Mouse (Mus musculus) forebrain, embryonic 16.5 days (tissue): Measurements from ENCODE around the gene 4931428F04Rik. TPM values are rescaled to one million over a fixed set of nuclear protein-coding genes. Genes with fewer than 3 reads are reported as not detected.

Experiments used
- ATAC-seq: fragments of 200-750 bp; cut with Nextera tagmentation; 2 replicates; pipeline ENCODE4 v1.8.0; 2017; ENCODE audit warnings: mild to moderate bottlenecking, moderate library complexity
- H3K27ac ChIP-seq: fragments of 300-500 bp; sonication (generic); 2 replicates; pipeline ENCODE4 v1.5.1; 2014; ENCODE audit warnings: low read length, control low read depth
- H3K27me3 ChIP-seq: fragments of 300-500 bp; sonication (generic); replicated peaks from 2 replicates; pipeline ENCODE4 v1.6.1; 2014; ENCODE audit warnings: low read length; ENCODE audit not compliant: control insufficient read depth, insufficient read depth
- H3K36me3 ChIP-seq: fragments of 300-500 bp; sonication (generic); 2 replicates; pipeline ENCODE4 v1.6.1; 2014; ENCODE audit not compliant: control insufficient read depth, insufficient read depth
- H3K4me1 ChIP-seq: fragments of 300-500 bp; sonication (generic); replicated peaks from 2 replicates; pipeline ENCODE4 v1.6.1; 2014; ENCODE audit warnings: low read length; ENCODE audit not compliant: control insufficient read depth, insufficient read depth
- H3K4me2 ChIP-seq: fragments of 300-500 bp; sonication (generic); 2 replicates; pipeline ENCODE4 v1.6.1; 2014; ENCODE audit warnings: mild to moderate bottlenecking, low read length, control low read depth
- H3K4me3 ChIP-seq: fragments of 300-500 bp; sonication (generic); replicated peaks from 2 replicates; pipeline ENCODE4 v1.5.1; 2014; ENCODE audit warnings: mild to moderate bottlenecking, low read length, control low read depth
- H3K9ac ChIP-seq: fragments of 300-500 bp; sonication (generic); replicated peaks from 2 replicates; pipeline ENCODE4 v1.6.1; 2014; ENCODE audit warnings: low read depth, low read length, control low read depth
- H3K9me3 ChIP-seq: fragments of 300-500 bp; sonication (generic); 2 replicates; pipeline ENCODE4 v1.6.1; 2016; ENCODE audit warnings: low read length; ENCODE audit not compliant: control insufficient read depth
- WGBS: fragments of 180-500 bp; shearing (Covaris S2); extraction: QIAGEN DNeasy Blood & Tissue Kit; methylation state at CpG from one replicate; pipeline ENCODE4 v1.1.7; 2014; 5-methylcytosine and 5-hydroxymethylcytosine counted together
- polyA plus RNA-seq: library from polyadenylated mRNA; unstranded; fragments of >200 nt; fragmentation: Nextera tagmentation; extraction: Ambion mirVana; gene quantifications from 2 replicates; pipeline ENCODE4 v1.2.1, GENCODE M21; 2015

The 4931428F04Rik gene
- polyA plus RNA-seq, 1 experiment from 2014 or later: 125 TPM

- Histone ChIP-seq H3K4me1 (peaks cover 24% of the 10 kb centered on the region), H3K27ac (no peak overlapping the region), H3K27me3 (peaks cover 58% of the 10 kb centered on the region), H3K4me2 (peak overlapping the region; percentile 55), H3K9me3 (peaks cover 2% of the 10 kb centered on the region; the same call in 1 of the 2 replicates), H3K4me3 (peak overlapping the region; percentile 35), H3K9ac (0 out of 2 replicates have a peak overlapping the region, but pooled peaks have one; percentile 13), H3K36me3 (no peaks in the 10 kb centered on the region)
- ATAC-seq: peak; percentile 56
- 3% methylated on average over 30 of the region's 30 CpGs for WGBS
Observed at GRCm38 (mm10) chr8:105259721-105260320, 29.8 kb downstream of the 4931428F04Rik start.

DNA sequence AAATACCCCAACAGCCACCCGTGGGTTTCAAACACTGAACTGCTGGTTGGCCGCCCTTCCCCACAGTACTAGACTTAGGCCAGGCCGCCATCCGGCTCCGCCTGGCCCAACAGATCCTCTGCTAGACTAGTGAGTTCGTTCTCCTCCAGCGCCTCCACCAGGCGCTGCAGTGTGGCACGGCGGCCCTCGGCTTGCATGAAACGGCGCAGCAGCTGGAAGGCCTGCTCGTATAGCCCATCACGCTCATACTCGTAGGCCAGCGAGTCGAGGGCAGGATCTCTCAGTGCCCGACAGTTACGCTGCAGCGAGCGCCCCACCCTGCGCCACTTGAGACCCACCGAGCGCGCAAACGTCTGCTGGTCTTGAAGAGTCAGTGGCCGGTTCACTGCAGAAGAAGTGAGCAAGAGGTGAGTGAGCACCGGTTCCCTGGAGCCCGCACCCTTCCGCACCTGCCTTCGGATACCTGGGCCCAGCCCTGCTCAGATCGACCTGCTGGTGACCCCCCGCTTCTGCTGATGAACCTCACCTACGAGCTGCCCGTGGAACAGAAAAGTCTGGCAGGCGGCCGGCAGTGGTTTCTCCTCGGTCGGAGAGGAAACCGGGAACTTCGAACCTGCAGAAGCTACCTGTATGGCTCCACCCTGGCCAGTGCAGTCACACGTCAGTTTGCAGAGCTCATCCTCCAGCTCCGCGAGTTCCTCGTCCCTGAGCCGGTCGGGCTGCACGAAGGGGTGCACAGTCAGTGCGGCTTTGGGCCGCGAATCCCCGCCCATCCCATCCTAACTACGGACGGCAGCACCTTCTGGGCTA is 30.5 kb downstream of the 4931428F04Rik start:
- peaks cover 55% of the 10 kb centered on the region for H3K27me3 ChIP-seq

DNA sequence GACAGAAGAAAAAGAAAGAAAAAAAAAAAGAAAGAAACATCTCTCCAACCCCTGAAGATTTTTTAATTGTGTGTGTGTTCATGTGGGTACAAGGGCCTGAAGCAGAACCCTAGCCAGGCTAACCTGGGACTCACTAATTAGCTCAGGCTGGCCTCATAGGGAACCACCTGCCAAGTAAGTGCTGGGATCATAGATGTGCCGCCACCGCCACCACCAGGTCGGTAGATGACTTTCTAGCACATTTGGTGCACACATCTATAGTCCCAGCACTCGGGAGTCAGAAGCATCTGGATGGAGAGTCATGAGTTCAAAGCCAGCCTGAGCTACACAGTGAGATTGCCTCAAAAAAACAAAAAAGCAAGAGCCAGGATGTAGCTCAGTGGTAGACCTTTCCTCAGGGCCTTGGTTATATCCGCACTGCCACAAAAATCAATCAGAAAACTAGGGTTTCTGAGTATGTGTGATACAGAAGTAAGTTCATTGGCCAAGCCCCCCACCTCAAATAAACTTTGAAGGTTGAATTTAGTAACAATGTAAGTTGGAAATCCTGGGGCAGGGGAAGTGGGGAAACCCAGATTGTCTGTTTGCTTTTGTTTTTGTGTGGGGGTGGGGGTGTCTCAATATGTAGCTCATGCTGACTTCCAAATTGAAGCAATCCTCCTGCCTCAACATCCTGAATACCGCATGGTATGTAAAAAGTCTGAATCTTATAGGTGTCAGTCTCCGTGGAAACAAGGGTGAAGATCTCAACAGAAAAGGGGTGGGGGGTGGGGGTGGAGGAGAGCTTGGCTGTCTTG is 32.1 kb downstream of the 4931428F04Rik start:
- WGBS: 68% methylated on average over 7 of the region's 7 CpGs
- Histone ChIP-seq H3K4me3 (no peak overlapping the region), H3K27ac (no peak overlapping the region), H3K9me3 (peaks cover 2% of the 10 kb centered on the region; the same call in 1 of the 2 replicates), H3K4me1 (peaks cover 24% of the 10 kb centered on the region), H3K4me2 (no peak overlapping the region), H3K27me3 (peaks cover 51% of the 10 kb centered on the region), H3K9ac (no peak overlapping the region), H3K36me3 (no peaks in the 10 kb centered on the region)
- no peak for ATAC-seq

More for the DNA sequence above, 30.5 kb downstream of the 4931428F04Rik start:
- Histone ChIP-seq H3K4me1 (peaks cover 22% of the 10 kb centered on the region), H3K27ac (no peak overlapping the region), H3K9me3 (peaks cover 2% of the 10 kb centered on the region; the same call in 1 of the 2 replicates), H3K9ac (peak overlapping the region; percentile 13; the same call in 1 of the 2 replicates), H3K4me3 (peak overlapping the region; percentile 35), H3K36me3 (no peaks in the 10 kb centered on the region), H3K4me2 (peak overlapping the region; percentile 55)
- 1% methylated on average over 55 of the region's 55 CpGs for WGBS
- ATAC-seq: peak; percentile 35

DNA sequence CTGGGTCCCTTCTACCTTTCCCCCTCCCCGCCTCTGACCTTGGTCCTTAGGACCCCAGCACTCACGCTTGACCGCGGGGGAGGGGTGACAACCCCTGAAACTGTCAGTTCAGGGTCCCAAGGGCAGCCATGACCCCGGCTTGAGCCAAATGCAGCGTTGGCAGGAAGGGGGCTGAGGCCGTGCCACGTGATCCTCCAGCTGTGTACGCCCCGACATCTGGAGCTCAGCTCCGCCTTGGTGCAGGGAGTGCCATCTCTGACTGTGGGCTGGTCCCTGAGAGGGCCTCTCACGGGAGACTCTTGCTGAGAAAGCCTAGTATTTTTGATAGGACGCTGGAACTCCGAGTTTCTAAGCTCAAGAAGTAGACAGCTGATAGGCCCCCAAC is 34.7 kb downstream of the 4931428F04Rik start, which contains the start of gene B3gnt9:
Gene B3gnt9 (minus strand): TSS at position 188 of the 385 bp plus-strand sequence.
- no peak within 1 kb of the TSS for H3K27ac ChIP-seq
- peak within 1 kb of the TSS; percentile 78 for H3K9ac ChIP-seq
- 3% methylated on average over 14 of the region's 14 CpGs for WGBS
- peaks cover 30% of the 10 kb centered on the region for H3K27me3 ChIP-seq
- H3K4me2 ChIP-seq: peak within 1 kb of the TSS; percentile 98
- peak within 1 kb of the TSS; percentile 64 for H3K4me3 ChIP-seq
- H3K36me3 ChIP-seq: peaks cover 6% of the 10 kb centered on the region
- no peaks in the 10 kb centered on the region for H3K9me3 ChIP-seq
- H3K4me1 ChIP-seq: peaks cover 23% of the 10 kb centered on the region
- ATAC-seq: no peak

DNA sequence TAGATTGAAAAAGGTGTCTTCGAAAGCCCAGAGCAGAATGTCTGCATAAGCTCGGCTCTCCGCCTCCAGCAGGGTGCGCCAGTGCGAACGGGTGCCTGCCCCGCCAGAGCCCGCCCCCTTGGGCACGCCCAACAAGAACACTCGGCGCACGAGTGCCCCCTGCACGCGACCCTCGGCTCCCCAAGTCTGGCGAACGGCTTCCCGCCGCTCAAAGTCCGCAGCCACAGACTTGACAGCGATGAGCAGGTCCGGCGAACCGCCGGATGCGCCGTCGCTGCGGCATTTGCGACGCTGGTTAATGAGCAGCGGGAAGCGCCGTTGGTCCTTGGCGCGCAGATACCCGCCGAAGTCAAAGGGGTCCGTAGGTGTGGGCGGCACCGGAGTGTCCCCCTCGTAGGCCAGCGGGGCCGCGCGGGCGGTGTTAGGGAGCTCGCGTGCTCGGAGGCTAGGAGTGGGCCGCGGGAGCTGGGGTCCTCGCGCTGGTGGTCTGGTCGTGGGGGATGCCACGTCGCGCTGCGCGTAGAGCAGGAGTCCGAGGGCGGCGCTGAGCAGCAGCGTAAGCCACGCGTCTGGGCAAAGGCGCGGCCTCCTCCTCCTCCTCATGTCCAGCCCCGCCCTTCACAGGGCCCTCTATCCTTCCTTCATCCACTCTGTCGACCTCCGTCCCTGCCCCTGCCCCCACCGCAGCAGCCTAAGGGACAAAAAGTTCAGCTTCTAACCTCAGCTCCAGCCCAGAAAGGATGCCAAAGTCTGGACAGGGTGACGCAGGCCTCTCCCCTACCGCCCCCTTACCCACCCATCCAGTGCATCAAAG is 35.3 kb downstream of the 4931428F04Rik start:
- peak; percentile 88 for ATAC-seq
- Histone ChIP-seq H3K27me3 (peaks cover 26% of the 10 kb centered on the region), H3K4me3 (peak overlapping the region; percentile 64), H3K4me1 (peaks cover 17% of the 10 kb centered on the region), H3K9ac (peak overlapping the region; percentile 78), H3K4me2 (peak overlapping the region; percentile 98), H3K27ac (no peak overlapping the region), H3K36me3 (peaks cover 9% of the 10 kb centered on the region), H3K9me3 (no peaks in the 10 kb centered on the region)
- WGBS: under 1% methylated on average over 72 of the region's 74 CpGs

- ATAC-seq: peak; percentile 39
- peak overlapping the region; percentile 78 for H3K9ac ChIP-seq
- H3K4me1 ChIP-seq: peaks cover 11% of the 10 kb centered on the region
- 29% methylated on average over 20 of the region's 20 CpGs for WGBS
- H3K27ac ChIP-seq: no peak overlapping the region
- peaks cover 9% of the 10 kb centered on the region for H3K36me3 ChIP-seq
- peak overlapping the region; percentile 64 for H3K4me3 ChIP-seq
- H3K9me3 ChIP-seq: no peaks in the 10 kb centered on the region
- peak overlapping the region; percentile 98 for H3K4me2 ChIP-seq
- peaks cover 20% of the 10 kb centered on the region for H3K27me3 ChIP-seq
Observed at GRCm38 (mm10) chr8:105253766-105254151, 35.9 kb downstream of the 4931428F04Rik start.

DNA sequence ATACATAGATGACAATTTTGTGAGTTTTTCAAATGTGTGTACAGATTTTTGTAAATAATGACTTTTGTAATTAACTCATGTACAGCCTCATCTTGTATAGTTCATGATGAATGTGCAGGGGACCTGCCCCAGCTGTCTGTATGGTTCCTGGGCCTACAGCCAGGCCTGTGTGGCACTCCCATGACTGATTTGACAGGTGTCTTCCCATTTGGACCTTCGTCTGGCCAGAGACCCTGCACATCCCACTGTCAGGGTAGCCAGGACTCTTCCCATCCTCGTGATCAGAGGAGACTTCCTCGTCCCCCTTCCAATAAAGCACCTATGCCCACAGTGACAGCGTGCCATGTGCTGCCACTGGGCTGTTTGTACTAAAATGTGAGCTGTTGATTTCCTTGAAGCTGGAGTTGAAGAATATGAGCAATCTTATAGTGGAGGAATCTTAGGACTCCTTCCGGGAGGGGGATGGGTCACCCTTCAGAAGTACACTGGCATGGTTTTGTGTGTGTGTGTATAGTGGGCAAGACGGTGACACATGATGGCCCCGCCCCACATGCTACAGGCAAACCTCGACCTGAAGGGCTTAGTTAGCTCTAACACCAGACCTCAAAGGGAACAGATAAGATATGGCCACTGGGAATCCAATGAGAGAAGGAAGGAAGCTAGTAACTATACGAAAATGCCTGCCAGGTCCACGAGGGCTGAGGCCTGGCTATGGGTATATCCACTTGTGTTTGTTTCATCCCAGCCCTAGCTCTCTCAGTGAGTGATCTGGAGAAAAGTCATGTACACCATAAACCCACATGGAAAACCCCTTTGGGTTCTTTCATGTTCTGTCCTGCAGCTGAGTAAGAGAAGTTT is 36.8 kb downstream of the 4931428F04Rik start:
- Histone ChIP-seq H3K9ac (no peak overlapping the region), H3K4me3 (no peak overlapping the region), H3K27me3 (peaks cover 11% of the 10 kb centered on the region), H3K27ac (no peak overlapping the region), H3K36me3 (peaks cover 12% of the 10 kb centered on the region), H3K9me3 (no peaks in the 10 kb centered on the region), H3K4me1 (peaks cover 10% of the 10 kb centered on the region), H3K4me2 (no peak overlapping the region)
- WGBS: 91% methylated on average over 10 of the region's 10 CpGs
- no peak for ATAC-seq

- ATAC-seq: no peak
- H3K36me3 ChIP-seq: peaks cover 12% of the 10 kb centered on the region
- H3K9me3 ChIP-seq: no peaks in the 10 kb centered on the region
- no peak overlapping the region for H3K27ac ChIP-seq
- 0 out of 2 replicates have a peak, but pooled peaks cover 8% of the 10 kb centered on the region for H3K27me3 ChIP-seq
- H3K9ac ChIP-seq: no peak overlapping the region
- whole genome bisulfite sequencing: 92% methylated on average over 6 of the region's 6 CpGs
- H3K4me1 ChIP-seq: peaks cover 10% of the 10 kb centered on the region
- H3K4me2 ChIP-seq: no peak overlapping the region
- H3K4me3 ChIP-seq: no peak overlapping the region
Observed at GRCm38 (mm10) chr8:105251954-105252353, 37.7 kb downstream of the 4931428F04Rik start.
